Mouse (Mus musculus) heart, adult 2 months (tissue): ENCODE data around the gene Crybg1.

ENCODE experiments used
- CTCF ChIP-seq: fragments of 200-600 bp; IDR thresholded peaks from 2 replicates; pipeline ENCODE4 v1.8.1; 2022; ENCODE audit warnings: antibody characterized with exemption, mild to moderate bottlenecking, moderate library complexity
- EP300 ChIP-seq: fragments of 200-500 bp; IDR thresholded peaks from 2 replicates; pipeline ENCODE4 v1.6.1; 2011; ENCODE audit warnings: low read depth, low read length, control low read depth; ENCODE audit not compliant: insufficient read depth

- TF ChIP-seq CTCF = no peak
- no peak for TF ChIP-seq EP300
Measured at GRCm38 (mm10) chr10:44170145-44170544, 21.5 kb upstream of the Crybg1 start.
